Mouse (Mus musculus): ENCODE results near the gene Mmel1.

The Mmel1 gene

DNA sequence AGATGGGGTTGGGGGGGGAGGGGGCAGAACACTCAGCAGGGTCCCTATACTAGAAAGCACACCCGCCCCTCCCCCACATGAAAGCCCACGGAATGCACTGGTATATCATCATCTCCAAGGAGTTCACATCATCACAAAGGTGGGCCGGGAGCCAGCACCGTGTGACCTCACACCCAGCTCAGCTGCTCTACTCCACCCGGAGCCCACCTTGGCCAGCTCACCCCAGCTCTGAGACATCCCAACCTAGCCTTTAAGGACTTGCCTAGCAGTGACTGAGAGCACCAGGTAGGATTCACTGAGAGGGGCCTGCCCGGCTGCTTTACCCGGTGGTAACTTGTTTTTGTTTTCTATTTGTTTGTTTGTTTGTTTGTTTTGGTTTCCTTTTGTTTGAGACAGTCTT, at the start of gene Mmel1:
TSS of gene Mmel1 (plus strand) at position 146 of the 400 bp plus-strand sequence.
- no peak for DNase-seq (ENCODE audit: low spot score in 2 of 2)

DNA sequence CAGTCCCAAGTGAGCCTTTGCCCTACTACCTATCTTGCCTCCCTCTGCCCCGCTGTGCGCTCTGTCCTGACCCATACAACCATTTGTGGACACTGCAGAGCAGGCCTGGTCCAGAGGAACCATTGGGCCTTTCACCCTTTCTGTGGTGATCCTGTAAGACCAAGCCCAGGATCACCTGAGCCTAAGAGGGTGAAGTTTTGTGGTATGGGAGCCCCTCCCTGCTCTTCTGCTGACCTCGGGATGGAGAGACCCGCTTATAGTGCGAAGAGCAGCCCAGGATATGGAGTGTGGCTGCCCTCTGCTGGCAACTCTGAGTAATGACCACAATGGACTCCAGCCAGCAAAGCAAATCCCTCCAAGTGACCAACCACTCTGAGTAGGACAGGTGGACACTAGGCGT, 43.7 kb upstream of the Mmel1 start:
- DNase-seq (ENCODE audit: low spot score in 2 of 2), result peak; percentile 45 to 74

DNA sequence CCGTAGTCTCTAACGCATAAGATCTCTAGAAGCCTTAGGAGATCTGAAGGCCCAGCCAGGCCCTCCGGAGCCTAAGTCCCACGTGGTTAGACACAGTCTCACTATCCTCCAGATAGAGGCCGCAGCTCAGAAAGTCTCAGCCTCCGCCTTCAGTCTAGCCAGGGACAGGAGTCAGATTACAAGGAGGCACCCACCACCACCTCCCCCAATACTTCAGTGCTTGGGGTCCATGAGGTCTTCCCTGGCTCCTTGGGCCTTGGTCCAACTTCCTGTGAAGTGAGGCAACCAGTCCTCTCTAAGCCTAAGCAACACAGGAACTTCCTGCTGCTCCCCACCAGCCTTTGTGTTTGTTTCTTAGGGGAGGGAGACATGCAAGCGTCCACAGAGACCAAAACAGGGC, 43.2 kb upstream of the Mmel1 start:
- no peak for DNase-seq (ENCODE audit: low spot score in 2 of 2)

DNA sequence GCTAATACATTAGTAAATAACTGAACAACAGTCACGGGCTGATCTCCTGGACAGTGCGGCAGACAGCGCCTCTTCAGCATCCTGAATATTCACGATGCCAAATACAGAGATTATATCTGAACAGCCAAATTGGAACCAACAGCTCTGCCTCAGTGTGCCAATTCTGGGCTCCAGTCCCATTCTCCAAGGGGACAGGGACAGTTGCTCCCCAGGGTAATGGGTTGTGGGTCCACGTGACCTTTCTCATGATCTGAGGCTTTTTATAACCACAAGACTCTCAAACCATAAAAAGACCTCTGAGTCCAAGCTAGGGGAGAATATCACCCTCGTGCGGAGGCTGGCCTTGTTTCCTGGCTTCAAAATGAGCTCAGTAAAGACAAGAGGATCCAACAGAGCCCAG, 42.2 kb upstream of the Mmel1 start:
- DNase-seq (ENCODE audit: low spot score in 2 of 2), result no peak

DNA sequence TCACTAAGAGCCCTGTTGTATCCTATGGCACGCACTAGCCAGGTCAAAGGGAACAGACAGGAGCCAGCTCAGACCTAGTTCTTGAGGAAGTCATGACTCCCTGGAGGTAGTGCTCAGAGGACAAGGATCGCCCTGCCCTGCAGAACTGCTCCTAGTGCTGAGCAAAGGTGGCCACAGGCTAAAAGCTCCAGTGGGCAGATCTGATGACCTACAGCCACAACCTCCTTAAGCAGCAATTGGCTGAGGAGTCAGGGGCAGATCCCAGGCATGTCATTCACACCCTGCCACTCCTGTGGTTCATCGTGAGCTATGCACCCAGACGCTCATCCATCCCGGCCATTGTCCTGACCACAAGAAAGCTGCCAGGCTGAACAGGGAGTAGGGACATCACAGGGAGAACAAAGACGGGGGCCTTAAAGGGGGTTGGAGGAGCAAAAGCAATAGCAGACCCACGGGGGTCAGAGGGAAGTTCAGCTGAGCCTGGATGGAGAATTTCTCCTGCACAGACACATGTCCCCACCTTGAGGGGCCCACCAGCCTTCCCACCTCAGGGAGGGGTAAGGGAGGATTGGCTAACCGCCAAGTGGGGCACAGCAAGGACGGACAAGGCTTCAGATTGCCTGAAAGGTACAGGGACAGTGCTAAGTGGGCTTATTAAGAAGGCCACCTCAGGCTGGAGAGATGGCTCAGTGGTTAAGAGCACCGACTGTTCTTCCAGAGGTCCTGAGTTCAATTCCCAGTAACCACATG, 41.3 kb upstream of the Mmel1 start:
- no peak for DNase-seq (ENCODE audit: low spot score in 2 of 2)

DNA sequence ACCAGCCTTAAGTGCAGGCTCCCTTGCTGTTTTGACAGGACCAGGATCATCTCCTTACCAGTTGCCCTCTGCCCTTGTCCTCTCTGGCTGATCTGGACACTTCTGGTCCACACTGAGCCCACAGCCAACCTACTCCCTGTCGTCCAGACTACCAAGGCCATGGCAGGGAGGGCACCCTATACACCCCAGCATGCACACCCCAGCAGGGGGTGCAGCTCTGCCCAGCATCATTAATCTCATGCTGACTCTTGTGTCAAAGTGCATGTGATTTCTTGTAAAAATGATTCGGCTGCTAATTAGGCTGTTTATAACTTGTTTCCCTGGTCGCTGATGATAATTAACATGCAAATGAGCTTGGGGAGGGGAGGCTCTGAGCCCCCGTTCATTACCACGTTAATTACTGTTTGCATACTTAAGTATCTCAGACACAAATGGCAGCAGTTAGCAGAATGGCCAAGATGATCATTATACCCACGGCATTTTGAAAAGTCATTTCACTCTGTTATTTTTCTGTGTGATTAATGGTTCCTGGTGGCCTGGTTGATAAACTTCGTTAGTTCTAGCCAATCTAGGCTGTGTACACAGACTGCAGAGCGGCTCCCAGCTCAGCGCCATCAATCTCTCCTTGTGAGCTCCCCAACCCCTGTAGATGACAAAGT, 37.3 kb upstream of the Mmel1 start:
- DNase-seq (ENCODE audit: low spot score in 2 of 2), result no peak

DNA sequence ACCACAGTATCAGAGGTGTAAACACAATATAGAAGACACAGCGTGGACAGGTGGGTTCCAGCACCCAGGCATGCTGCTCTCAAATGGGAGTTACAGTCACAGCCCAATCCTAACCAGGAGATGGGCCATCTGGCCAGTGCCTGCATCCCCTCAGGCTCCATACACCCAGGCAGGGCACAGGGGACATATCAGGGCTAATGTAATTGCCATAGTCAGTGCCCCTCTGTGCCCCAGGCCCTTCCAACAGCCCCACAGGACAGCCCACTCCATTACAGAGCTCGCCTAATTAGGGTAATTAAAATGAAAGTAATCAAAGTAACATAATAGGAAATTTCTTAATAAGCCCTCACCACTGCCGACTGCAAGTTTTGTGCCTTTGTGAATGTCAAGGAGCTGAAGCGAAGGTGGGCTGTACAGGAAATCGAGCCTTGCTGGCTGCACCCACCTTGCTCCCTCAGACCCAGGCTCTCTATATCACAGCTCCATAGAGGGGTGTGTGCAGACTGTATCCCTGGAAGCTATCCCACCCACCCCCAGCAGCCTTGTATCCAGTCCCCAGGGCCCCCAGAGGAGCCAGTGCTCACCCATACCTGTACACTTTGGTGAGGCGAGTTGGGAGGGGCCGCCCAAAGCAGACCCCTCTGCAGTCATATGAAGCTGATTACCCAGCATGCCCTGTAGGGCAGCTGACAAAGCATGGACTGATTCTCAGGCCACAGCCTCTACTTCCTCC, 33.0 kb upstream of the Mmel1 start:
- no peak for DNase-seq (ENCODE audit: low spot score in 2 of 2)

DNA sequence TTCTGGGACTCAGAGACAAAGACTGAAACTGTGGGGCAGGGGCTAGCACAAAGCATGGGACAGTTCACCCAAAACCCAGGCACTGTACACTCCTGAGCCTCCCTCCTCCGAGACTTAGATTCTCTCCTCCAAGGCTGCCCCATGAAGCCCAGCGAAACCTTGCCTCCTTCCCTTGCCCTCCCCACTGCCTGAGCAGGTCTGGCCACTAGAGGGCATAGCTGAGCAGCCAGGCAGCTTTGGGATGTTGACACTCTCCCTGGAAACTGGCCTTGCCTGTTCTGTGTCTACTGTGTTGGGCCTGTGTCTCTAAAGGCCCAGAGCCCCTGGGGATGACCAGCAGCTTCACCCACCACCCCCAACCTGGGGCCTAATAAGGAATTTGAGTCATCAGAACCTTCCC, 32.2 kb upstream of the Mmel1 start, which contains the start of gene Ttc34:
TSS of gene Ttc34 (plus strand) at position 290 of the 400 bp plus-strand sequence.
- peak in 1 of 2 experiments; percentile 52 for DNase-seq (ENCODE audit: low spot score in 2 of 2)

DNA sequence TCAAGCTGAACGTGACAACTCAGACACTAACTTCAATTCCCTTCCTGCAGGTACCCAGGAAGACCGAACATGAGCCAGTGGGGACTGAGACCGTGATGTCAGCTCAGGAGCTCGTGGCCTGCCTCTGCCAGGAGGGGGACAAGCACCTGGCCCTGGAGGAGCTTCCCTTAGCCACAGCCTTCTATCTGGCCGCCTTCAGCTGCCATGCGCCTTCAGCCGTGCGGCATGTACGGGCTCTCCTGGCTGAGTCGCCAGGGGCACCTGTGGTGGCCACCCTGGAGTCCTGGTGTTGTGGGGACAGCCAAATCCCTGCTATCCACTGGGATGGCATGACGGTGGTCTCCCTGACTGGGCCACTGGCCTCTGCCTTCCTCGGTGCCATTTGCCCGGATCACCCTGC, 30.6 kb upstream of the Mmel1 start:
- DNase-seq (ENCODE audit: low spot score in 2 of 2), result no peak

DNA sequence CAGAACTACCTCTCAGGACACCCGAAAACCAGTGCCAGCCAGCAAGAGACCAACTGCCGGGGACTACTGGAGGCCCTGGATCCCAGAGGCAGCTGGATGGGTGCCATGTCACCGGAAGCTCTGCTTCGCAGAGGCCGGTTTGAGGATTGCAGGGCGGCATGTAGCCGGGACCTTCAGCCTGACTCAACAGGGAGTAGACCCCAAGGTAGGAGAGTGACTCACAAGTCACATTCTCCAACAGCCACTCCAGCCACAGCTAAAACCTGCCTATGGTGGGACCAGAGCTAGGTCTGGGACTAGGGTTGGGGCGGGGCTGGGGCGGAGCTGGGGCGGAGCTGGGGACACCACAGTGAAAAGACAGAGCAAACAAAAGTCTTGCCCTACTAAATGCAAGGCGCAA, 30.0 kb upstream of the Mmel1 start:
- DNase-seq (ENCODE audit: low spot score in 2 of 2), result no peak

DNA sequence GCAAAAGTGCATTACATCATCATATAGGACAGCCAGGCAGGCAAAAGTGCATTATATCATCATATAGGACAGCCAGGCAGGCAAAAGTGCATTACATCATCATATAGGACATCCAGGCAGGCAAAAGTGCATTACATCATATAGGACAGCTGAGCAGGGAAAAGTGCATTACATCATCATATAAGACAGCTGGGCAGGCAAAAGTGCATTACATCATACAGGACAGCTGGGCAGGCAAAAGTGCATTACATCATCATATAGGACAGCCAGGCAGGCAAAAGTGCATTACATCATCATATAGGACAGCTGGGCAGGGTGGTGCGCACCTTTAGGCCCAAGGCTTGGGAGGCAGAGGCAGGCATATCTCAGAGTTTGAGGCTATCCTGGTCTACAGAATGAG, 16.7 kb upstream of the Mmel1 start:
- DNase-seq (ENCODE audit: low spot score in 2 of 2), result no peak

DNA sequence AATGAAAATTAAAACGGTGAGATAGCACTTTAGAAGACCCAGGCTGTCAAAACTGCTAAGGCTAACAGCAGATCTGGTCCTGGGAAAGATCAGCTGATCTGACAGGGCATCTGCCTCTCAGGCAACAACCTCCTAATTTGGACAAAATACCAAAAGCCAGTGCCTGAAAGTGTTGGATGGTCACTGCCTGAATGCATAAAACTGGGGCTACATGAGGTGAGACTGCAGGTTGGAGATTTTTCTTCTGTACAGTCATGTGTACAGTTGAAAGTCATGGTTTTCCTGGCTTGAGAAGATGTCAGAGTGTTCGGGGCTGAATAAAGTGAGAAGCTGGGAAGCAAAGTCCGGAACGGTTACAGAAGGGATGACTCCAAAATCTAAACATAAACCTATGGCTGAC, 15.5 kb upstream of the Mmel1 start:
- no peak for DNase-seq (ENCODE audit: low spot score in 2 of 2)

DNA sequence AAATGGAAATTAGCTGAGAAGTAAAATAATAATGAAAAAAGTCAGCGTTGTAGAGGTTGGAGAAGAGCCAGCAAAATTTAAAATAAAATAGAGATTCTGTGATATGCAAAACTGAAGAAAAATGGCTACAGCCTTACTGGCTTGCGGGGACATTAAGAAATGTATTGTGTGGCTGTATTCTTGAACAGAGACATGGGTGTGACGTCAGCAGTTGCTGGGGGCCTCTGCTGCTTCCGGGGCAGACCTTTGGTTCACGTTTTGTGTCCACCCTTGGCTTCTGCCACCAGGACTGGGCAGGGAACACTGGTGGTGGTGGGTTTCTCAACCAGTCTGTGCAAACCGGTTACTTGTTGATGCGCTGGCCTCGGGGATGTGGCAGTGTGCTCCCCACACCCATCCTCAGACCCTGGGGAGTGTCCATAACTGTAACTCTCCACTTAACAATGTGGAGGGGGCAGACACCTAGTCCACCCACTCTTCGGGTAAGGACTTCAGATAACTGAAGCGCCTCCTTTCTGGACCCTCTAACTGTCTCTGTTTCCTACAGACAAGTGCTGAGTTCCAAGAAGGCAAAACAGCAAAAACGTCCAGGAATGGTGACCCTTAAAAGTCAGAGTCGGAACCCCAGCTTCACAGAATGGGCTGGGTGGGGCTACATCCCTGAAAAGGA, 14.6 kb upstream of the Mmel1 start:
- DNase-seq (ENCODE audit: low spot score in 2 of 2), result no peak

DNA sequence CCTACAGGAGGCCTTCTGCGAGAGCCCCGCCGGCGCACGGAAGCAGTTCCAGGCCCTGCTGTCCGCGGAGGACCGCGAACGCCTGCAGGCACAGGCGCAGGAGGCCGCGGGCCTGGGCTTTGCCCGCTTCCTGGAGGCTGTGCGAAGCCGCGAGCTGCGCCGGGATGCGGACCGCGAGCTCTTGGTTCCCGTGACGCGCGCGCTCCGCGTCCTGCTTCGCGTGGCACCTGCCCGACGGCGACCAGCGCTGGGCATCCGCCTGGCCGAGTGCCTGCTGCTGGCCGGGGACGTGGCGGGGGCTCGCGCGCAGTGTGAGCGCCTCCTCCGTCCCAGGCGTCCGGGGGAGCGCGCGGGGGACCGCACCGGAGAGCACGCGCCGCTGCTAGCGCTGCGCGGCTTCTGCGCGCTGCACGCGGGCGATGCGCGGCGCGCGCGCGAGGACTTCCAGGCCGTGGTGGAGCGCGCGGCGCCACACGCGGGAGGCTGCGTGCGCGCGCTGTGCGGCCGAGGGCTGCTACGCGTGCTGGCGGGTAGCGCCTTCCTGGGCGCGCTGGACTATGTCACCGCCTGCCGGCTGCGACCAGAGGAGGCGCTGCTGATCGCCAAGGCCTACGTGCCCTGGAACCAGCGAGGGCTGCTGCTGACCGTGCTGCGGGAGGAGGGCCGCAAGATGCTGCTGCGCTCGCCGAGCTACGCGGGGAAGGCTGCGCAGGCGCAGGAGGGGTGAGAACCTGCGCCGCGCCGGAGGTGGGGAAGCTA, 13.5 kb upstream of the Mmel1 start:
- DNase-seq (ENCODE audit: low spot score in 2 of 2), result peak; percentile 75 to 93

DNA sequence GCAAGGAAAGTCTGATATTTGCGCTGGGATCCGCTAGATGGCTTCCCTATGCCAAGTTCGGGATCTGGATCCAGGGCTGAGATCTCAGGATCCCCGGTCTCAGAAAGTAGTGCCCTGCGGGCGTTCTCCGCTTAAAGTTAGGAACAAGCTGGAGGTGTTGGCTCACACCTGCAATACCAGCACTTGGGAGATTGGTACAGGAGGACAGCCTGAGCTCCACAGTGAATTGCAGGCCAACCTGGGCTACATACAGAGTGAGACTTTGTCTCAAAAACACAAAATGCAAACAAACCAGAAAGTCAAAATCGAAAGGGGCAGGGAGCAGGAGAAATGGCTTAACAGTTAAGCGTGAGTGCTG, 12.9 kb upstream of the Mmel1 start:
- DNase-seq (ENCODE audit: low spot score in 2 of 2), result no peak

DNA sequence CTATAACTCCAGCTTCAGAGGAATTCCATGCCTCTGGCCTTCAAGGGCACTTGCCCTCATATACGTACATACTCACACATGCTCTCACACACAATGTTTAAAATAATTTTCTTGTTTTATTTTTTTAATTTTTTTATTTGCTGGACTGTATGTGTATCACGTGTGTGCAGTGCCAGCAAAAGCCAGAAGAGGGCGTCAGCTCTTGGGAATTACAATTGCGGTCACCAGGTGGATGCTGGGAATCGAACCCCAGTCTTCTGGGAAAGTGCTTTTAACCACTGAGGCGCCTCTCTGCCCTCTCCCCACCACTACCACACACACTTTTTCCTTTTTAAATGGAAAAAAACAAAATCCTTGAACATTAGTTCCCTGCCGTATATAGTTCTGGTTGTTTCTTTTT, 12.5 kb upstream of the Mmel1 start:
- no peak for DNase-seq (ENCODE audit: low spot score in 2 of 2)

DNA sequence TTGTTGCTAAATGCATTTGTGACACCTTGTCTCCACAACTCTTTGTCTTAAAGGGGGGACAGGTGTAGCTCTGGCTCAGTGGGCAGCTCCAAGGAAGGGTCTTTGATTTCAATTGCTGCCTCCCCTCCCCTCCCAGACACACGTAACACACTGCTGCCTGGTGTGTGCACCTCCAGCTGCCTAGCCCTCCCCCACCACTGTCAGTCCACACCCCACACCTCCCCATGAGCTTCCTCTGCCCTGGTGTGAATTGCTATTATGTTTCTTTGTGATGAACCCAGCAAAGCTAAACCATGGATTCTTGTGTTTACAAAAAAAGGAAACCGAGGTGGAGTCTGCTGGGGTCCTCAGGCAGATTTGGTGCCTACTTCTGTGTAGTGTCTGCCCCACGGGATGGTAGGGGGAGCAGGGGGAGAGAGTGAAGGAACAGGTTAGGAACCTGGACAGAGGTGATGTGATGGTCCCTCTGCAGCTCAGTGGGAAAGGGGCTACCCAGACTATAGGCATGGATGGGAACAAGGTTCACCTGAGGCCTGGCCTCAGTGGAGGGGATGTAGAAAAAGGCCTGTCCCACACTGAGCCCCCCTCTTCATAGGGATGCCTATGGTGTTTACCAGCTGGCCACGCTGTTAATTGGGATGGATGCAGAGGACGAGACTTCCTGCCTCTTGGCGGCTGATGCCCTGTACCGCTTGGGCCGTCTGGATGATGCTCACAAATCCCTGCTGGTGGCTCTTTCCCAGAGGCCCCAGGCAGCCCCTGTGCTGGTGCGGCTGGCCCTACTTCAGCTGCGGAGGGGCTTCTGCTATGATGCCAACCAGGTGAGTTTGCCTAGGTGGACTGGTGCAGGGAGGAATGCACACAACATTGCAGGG, 11.8 kb upstream of the Mmel1 start:
- no peak for DNase-seq (ENCODE audit: low spot score in 2 of 2)

DNA sequence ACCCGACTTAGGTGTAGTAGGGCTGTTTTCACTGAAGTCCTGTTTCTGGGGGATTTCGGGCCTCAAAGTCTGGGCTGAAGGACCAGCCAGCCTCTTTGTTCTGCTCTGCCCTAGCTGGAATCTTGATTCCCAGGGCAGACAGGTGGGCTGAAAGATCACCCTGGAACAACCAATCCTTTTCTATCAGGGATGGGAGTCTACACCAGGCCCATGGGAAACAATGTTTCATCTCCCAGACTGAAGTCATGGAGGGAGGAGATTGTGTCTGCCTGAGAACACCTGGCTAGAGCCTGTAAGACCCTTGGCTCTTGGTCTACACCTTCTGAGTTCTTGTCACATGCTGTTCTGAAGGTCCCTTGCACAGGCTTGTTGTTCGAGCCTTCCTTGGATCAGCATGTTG, 10.8 kb upstream of the Mmel1 start:
- no peak for DNase-seq (ENCODE audit: low spot score in 2 of 2)

DNA sequence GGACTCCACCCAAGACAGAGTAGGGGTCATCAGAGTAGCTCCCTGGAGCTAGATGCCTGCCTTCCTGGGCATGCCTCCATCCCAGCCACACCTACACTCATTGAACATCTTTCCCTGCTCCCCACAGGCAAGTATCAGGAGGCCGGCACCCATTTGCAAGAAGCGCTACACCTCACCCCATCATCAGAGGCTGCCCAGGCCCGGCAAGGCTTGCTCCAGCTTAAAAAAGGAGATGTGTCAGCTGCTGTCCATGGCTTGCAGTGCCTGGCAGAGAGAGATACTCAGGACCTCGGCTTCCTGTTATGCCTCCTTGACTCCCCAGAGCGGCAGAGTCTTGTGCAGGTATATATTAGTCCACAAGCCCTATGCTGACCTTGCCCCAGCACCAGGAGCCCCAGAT, 7.4 kb upstream of the Mmel1 start:
- no peak for DNase-seq (ENCODE audit: low spot score in 2 of 2)

DNA sequence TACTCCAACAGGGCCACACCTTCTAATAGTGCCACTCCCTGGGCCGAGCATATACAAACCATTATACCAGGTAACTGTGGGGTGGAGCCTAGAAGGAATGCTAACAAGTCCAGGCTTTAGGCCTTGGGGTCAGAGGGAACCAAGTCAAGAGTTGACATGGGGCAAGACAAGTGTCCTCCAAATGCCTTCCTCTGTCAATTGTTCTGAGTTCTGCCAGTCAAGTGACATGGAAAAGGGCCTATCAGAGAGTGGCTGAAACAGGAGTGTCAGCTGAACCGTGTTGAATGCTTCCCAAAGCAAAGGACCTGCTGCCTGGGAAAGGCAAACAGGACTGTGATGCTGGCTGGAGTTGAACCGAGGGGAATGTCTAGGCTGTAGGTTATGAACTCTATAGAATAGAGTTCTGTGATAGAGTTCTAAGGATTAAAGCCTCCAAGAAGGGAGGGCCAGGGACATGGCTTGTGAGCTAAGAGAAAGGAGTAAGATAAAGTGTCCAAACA, 5.9 kb upstream of the Mmel1 start:
- DNase-seq (ENCODE audit: low spot score in 2 of 2), result no peak

Data from cerebellum, postnatal 4 days (tissue).